ENCODE assay signal across 19 mouse cellular contexts in the genomic region with DNA sequence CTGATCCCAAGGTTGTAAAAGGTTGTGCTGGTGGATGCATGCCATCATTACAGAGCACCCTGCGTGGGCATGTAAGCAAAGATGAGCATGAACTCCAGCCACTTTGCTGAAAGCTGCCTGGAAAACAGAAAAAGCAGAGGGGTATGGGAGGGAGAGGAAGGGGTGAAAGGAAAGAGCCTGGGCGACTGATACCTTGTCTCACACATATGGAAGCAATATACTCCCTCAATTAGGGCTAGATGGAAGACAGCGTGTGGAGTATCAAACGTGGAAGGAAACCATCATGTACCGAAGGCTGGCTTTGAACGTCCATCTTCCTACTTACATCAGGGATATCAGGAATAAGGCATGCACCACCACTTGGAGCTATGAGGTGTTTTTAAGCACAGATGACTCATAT. TPM values are rescaled to one million over a fixed set of nuclear protein-coding genes. Genes with fewer than 3 reads are reported as not detected.
A peak's percentile ranks its signal among the peaks of the same experiment; 100 is the strongest.
DNase-seq lines count a peak whose midpoint lies in the region; ATAC-seq and TF ChIP-seq lines count a peak whose summit lies in the region.
"Had no signal": no experiment of that assay in that cellular context is flagged by ENCODE, and none has a peak within 500 bp of the region (broad histone marks: within the 10 kb centered on the region; RNA-seq: fewer than 3 reads in every experiment).

No protein-coding gene starts in this region.

- peaks cover 18% of the 10 kb centered on the region for H3K36me3 ChIP-seq in embryonic facial prominence, embryonic 10.5 days (replicated peaks)
- H3K36me3 ChIP-seq: heart, embryonic 15.5 days had no signal

- H3K9me3 ChIP-seq in embryonic facial prominence, embryonic 10.5 days: peaks cover 2% of the 10 kb centered on the region; the same call in 1 of the 2 replicates
- H3K9me3 ChIP-seq: forebrain, embryonic 13.5 days; G1E; heart, embryonic 15.5 days had no signal

- 46% methylated on average over 6 of the region's 6 CpGs for WGBS in embryonic facial prominence, embryonic 10.5 days

- H3K27ac ChIP-seq in layer of hippocampus, adult 2 months: peak overlapping the region; percentile 59
- H3K27ac ChIP-seq in embryonic facial prominence, embryonic 10.5 days (replicated peaks): no peak overlapping the region
- H3K27ac ChIP-seq: forebrain, embryonic 13.5 days; heart, adult 2 months; heart, embryonic 15.5 days; hindbrain, postnatal 0 days had no signal

- H3K4me1 ChIP-seq in embryonic facial prominence, embryonic 10.5 days: peaks cover 39% of the 10 kb centered on the region

- ATAC-seq in frontal cortex, adult (ENCODE audit: low TSS enrichment): peak; percentile 25; the same call in 1 of the 2 replicates
- ATAC-seq: forebrain, embryonic 13.5 days; forebrain, postnatal 0 days; hindbrain, postnatal 0 days had no signal

- DNase-seq in frontal cortex, postnatal 25 days (ENCODE audit: low spot score in 2 of 2): no peak
- DNase-seq in layer of hippocampus, adult 2 months (ENCODE audit: low spot score in 2 of 2): no peak
- no peak for DNase-seq in layer of hippocampus, postnatal 36 days
- peak; percentile 21 for DNase-seq in embryonic facial prominence, embryonic 10.5 days (ENCODE audit: low spot score)
- no peak for DNase-seq in right cerebral cortex, postnatal 25 days
- DNase-seq: adrenal gland, postnatal 14 days; cerebellum, adult 11-12 months; cerebellum, adult 9-10 months; cerebellum, postnatal 25 days; forebrain, postnatal 0 days; gastrocnemius, postnatal 10 days; heart, adult 2 months; heart, postnatal 14 days; kidney, adult 11 months had no signal

- no peak for TF ChIP-seq CTCF in layer of hippocampus, adult 2 months (conservative IDR thresholded peaks at IDR 0.05)

- H3K27me3 ChIP-seq in embryonic facial prominence, embryonic 10.5 days (replicated peaks; ENCODE audit: low read depth, poor library complexity, severe bottlenecking): no peaks in the 10 kb centered on the region
- H3K27me3 ChIP-seq: forebrain, embryonic 13.5 days; heart, embryonic 15.5 days had no signal

- H3K4me3 ChIP-seq in layer of hippocampus, adult 2 months: no peak overlapping the region
- H3K4me3 ChIP-seq in embryonic facial prominence, embryonic 10.5 days: no peak overlapping the region
- H3K4me3 ChIP-seq: forebrain, embryonic 13.5 days; heart, adult 2 months; heart, embryonic 15.5 days had no signal

RNA-seq across cellular contexts. Expression of a gene that starts 29.0 kb away (rescaled TPM):
- 100 to 1,000 TPM; 154 to 161 TPM for total RNA-seq in layer of hippocampus, adult 2 months (2021)
- 100 to 1,000 TPM; 142 to 156 TPM for total RNA-seq in layer of hippocampus, postnatal 36 days (2021)
- polyA plus RNA-seq in embryonic facial prominence, embryonic 10.5 days (2016; fragmentation: Nextera tagmentation; extraction: Ambion mirVana): 23.0 and 25.7 TPM in 2 replicates
